Mouse (Mus musculus) testis, adult 2 months (tissue): Measurements from ENCODE around the gene Etv4. TPM values are rescaled to one million over a fixed set of nuclear protein-coding genes. Genes with fewer than 3 reads are reported as not detected.

Source experiments
- H3K27ac ChIP-seq: fragments of 200-500 bp; 2 replicates; pipeline ENCODE4 v1.5.1; 2012; ENCODE audit warnings: low read depth, low read length; ENCODE audit not compliant: control insufficient read depth, insufficient read depth
- H3K27me3 ChIP-seq: fragments of 200-500 bp; 2 replicates; pipeline ENCODE4 v1.6.1; 2012; ENCODE audit warnings: mild to moderate bottlenecking, low read length, moderate library complexity; ENCODE audit not compliant: control insufficient read depth, insufficient read depth
- H3K36me3 ChIP-seq: fragments of 200-500 bp; 2 replicates; pipeline ENCODE4 v1.6.1; 2012; ENCODE audit warnings: mild to moderate bottlenecking, low read length; ENCODE audit not compliant: control insufficient read depth, insufficient read depth
- H3K4me1 ChIP-seq: fragments of 200-500 bp; 2 replicates; pipeline ENCODE4 v1.6.1; 2012; ENCODE audit warnings: low read length; ENCODE audit not compliant: control insufficient read depth, insufficient read depth
- H3K4me3 ChIP-seq: fragments of 200-500 bp; 2 replicates; pipeline ENCODE4 v1.5.1; 2012; ENCODE audit warnings: low read depth, mild to moderate bottlenecking, low read length, moderate library complexity, mixed read lengths; ENCODE audit not compliant: control insufficient read depth
- CTCF ChIP-seq: fragments of 200-500 bp; IDR thresholded peaks from 2 replicates; pipeline ENCODE4 v1.5.1; 2012; ENCODE audit warnings: low read depth, mild to moderate bottlenecking, inconsistent platforms, low read length, moderate library complexity; ENCODE audit not compliant: control insufficient read depth, insufficient read depth, insufficient replicate concordance
- POLR2A ChIP-seq: fragments of 200-500 bp; IDR thresholded peaks from 2 replicates; pipeline ENCODE4 v1.6.1; 2012; ENCODE audit warnings: low read depth, mild to moderate bottlenecking, inconsistent platforms, low read length, moderate library complexity; ENCODE audit not compliant: control insufficient read depth
- polyA plus RNA-seq: library from polyadenylated mRNA; depleted of rRNA; stranded (reverse); fragments of >200 nt; gene quantifications from 2 replicates; pipeline ENCODE4 v1.2.3, GENCODE M21; 2012

Gene Etv4
- polyA plus RNA-seq, 1 experiment, result 0.53 TPM

- Histone ChIP-seq H3K27ac (no peak overlapping the region), H3K36me3 (no peaks in the 10 kb centered on the region), H3K4me1 (peaks cover 9% of the 10 kb centered on the region), H3K4me3 (no peak overlapping the region; the same call in 1 of the 2 replicates), H3K27me3 (no peaks in the 10 kb centered on the region)
- TF ChIP-seq CTCF, result no peak
These were observed 30.2 kb upstream of the Etv4 start for GRCm38 (mm10) chr11:101815103-101816085.

- TF ChIP-seq CTCF (peak; percentile 93), POLR2A (no peak)
- H3K27ac ChIP-seq, result no peak overlapping the region
These were observed 29.4 kb upstream of the Etv4 start for GRCm38 (mm10) chr11:101814375-101815102.

DNA sequence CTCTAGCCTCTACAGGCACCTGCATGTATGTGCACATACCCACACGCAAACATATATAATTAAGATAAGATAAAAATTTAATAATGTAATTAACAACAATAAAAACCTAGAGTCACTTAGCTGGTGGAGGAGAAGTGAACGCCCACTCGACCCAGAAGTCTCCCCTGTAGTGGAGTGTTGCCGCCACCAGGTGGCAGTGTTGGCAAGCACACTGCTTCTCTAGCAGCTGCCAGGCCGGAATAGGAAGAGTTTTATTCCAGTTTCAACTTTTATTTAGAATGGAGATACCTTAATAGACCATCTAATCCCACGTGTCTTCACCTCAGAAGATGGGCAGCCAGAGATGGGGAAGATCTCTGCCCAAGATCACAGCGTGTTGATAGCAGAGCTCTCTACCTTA is 28.1 kb upstream of the Etv4 start:
- TF ChIP-seq CTCF (peak; percentile 95), POLR2A (no peak)
- no peaks in the 10 kb centered on the region for H3K27me3 ChIP-seq
- no peaks in the 10 kb centered on the region for H3K36me3 ChIP-seq

More at GRCm38 (mm10) chr11:101814375-101815102, 29.4 kb upstream of the Etv4 start:
- Histone ChIP-seq H3K36me3 (no peaks in the 10 kb centered on the region), H3K27me3 (no peaks in the 10 kb centered on the region), H3K4me3 (peak overlapping the region; percentile 66), H3K4me1 (peaks cover 8% of the 10 kb centered on the region)

GRCm38 (mm10) chr11:101809060-101809828 is 24.1 kb upstream of the Etv4 start:
- Histone ChIP-seq H3K4me1 (peaks cover 7% of the 10 kb centered on the region), H3K36me3 (no peaks in the 10 kb centered on the region), H3K4me3 (no peak overlapping the region), H3K27ac (no peak overlapping the region), H3K27me3 (no peaks in the 10 kb centered on the region)
- no peak for TF ChIP-seq POLR2A
- TF ChIP-seq CTCF, result no peak

More for the DNA sequence above, 28.1 kb upstream of the Etv4 start:
- Histone ChIP-seq H3K4me3 (no peak overlapping the region), H3K27ac (no peak overlapping the region), H3K4me1 (peaks cover 8% of the 10 kb centered on the region)

DNA sequence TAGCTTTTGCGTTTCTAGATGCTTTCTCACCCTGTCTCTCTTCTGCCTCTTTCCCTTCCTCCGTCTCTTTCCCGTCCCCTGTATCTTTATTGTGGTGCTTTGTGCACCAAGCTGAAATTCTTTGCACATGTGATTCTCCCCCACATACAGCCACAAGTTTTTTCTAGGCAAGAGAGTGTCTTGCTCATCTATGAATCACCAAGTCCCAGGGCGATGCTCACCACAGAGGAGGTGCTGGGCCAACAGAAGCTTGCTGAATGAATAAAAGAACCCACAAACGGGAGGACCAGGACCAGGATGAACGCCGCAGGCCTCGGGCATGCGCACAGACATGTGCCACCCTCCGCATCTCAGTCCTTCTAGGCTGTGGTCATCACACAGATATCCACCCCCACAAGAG is 22.1 kb upstream of the Etv4 start:
- H3K36me3 ChIP-seq, result no peaks in the 10 kb centered on the region
- 0 out of 2 replicates have a peak overlapping the region, but pooled peaks have one; percentile 5 for H3K4me3 ChIP-seq
- no peak overlapping the region for H3K27ac ChIP-seq
- H3K4me1 ChIP-seq, result peaks cover 7% of the 10 kb centered on the region
- TF ChIP-seq POLR2A (no peak), CTCF (no peak)
- H3K27me3 ChIP-seq, result no peaks in the 10 kb centered on the region

DNA sequence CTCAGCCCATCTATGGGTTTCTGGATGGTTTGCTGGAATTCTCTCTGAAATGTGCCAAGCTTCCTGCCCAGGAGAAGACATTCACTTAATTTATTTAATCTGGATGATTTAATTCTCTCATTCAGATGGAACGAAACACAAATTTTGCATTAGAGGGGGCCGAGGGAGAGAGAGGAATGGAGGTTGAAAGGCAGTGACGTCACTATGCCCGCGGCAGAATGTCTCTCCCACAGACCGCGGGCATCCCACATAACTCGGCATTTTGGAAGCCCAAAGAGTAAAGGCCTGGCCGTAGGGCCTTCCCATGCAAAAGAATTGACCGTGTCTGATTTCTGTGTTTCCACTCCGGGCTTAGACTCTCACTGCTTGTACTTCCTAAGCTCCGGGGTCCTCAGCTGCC is 21.6 kb upstream of the Etv4 start:
- Histone ChIP-seq H3K4me3 (peak overlapping the region; percentile 5; the same call in 1 of the 2 replicates), H3K27me3 (no peaks in the 10 kb centered on the region), H3K4me1 (peaks cover 7% of the 10 kb centered on the region), H3K36me3 (no peaks in the 10 kb centered on the region), H3K27ac (no peak overlapping the region)
- TF ChIP-seq POLR2A, result no peak
- TF ChIP-seq CTCF, result no peak
